13 mouse cellular contexts compared by ENCODE assay signal in genomic region chr17:48999463-49000227, GRCm38 (mm10).
A peak's percentile ranks its signal among the peaks of the same experiment; 100 is the strongest.
DNase-seq lines count a peak whose midpoint lies in the region; ATAC-seq and TF ChIP-seq lines count a peak whose summit lies in the region.
"Had no signal": no experiment of that assay in that cellular context is flagged by ENCODE, and none has a peak within 500 bp of the region (broad histone marks: within the 10 kb centered on the region; RNA-seq: fewer than 3 reads in every experiment).

No protein-coding gene starts in this region.

- no peak overlapping the region for H3K4me3 ChIP-seq in lung, embryonic 14.5 days (ENCODE audit: low read depth, low read length)
- H3K4me3 ChIP-seq in embryonic facial prominence, embryonic 14.5 days (ENCODE audit: low read depth, low read length): no peak overlapping the region
- no peak overlapping the region for H3K4me3 ChIP-seq in hindbrain, embryonic 12.5 days
- no peak overlapping the region for H3K4me3 ChIP-seq in neural tube, embryonic 12.5 days
- H3K4me3 ChIP-seq: heart, embryonic 13.5 days; myocyte had no signal

- 5% methylated on average over 11 of the region's 11 CpGs for WGBS in lung, embryonic 14.5 days
- WGBS in embryonic facial prominence, embryonic 14.5 days: 8% methylated on average over 11 of the region's 11 CpGs
- 4% methylated on average over 11 of the region's 11 CpGs for WGBS in hindbrain, embryonic 12.5 days
- WGBS in neural tube, embryonic 12.5 days: 2% methylated on average over 11 of the region's 11 CpGs

- H3K27ac ChIP-seq in lung, embryonic 14.5 days (ENCODE audit: low read depth): no peak overlapping the region
- no peak overlapping the region for H3K27ac ChIP-seq in embryonic facial prominence, embryonic 14.5 days (replicated peaks; ENCODE audit: low read depth, low read length)
- no peak overlapping the region for H3K27ac ChIP-seq in hindbrain, embryonic 12.5 days
- no peak overlapping the region for H3K27ac ChIP-seq in neural tube, embryonic 12.5 days
- H3K27ac ChIP-seq: heart, embryonic 13.5 days had no signal

- TF ChIP-seq CTCF in lung, embryonic 14.5 days (IDR thresholded peaks at IDR 0.05; ENCODE audit: low read depth): no peak

- DNase-seq in lung, embryonic 14.5 days: peak; percentile 19
- no peak for DNase-seq in lung, postnatal 36 days
- no peak for DNase-seq in embryonic facial prominence, embryonic 14.5 days (ENCODE audit: low spot score)
- no peak for DNase-seq in thymus, postnatal 36 days
- no peak for DNase-seq in liver
- DNase-seq: kidney, adult 9 months; liver, postnatal 0 days; right cerebral cortex, postnatal 14 days had no signal

- H3K27me3 ChIP-seq in lung, embryonic 14.5 days (ENCODE audit: insufficient read depth, low read length): no peaks in the 10 kb centered on the region
- no peaks in the 10 kb centered on the region for H3K27me3 ChIP-seq in embryonic facial prominence, embryonic 14.5 days (replicated peaks; ENCODE audit: control insufficient read depth, insufficient read depth, low read length)
- peaks cover 10% of the 10 kb centered on the region; the same call in 1 of the 2 replicates for H3K27me3 ChIP-seq in hindbrain, embryonic 12.5 days
- no peaks in the 10 kb centered on the region for H3K27me3 ChIP-seq in neural tube, embryonic 12.5 days (replicated peaks)

- peak; percentile 76; the same call in 1 of the 2 replicates for ATAC-seq in lung, embryonic 14.5 days (ENCODE audit: insufficient read depth)
- 0 out of 2 replicates have a peak, but pooled peaks have one; percentile 47 for ATAC-seq in embryonic facial prominence, embryonic 14.5 days (ENCODE audit: low read depth)
- peak; percentile 83 for ATAC-seq in hindbrain, embryonic 12.5 days (ENCODE audit: low FRiP score)
- ATAC-seq in neural tube, embryonic 12.5 days (ENCODE audit: low FRiP score, low read depth): peak; percentile 87
- ATAC-seq: activated CD4-positive, CD25-positive, alpha-beta regulatory T cell, adult 4 months; liver, postnatal 0 days had no signal

- no peaks in the 10 kb centered on the region for H3K4me1 ChIP-seq in lung, embryonic 14.5 days (ENCODE audit: insufficient read depth)
- H3K4me1 ChIP-seq in embryonic facial prominence, embryonic 14.5 days (ENCODE audit: control insufficient read depth, insufficient read depth, low read length): 0 out of 2 replicates have a peak, but pooled peaks cover 3% of the 10 kb centered on the region
- peaks cover 9% of the 10 kb centered on the region; the same call in 1 of the 2 replicates for H3K4me1 ChIP-seq in hindbrain, embryonic 12.5 days
- H3K4me1 ChIP-seq in neural tube, embryonic 12.5 days: peaks cover 17% of the 10 kb centered on the region

- H3K36me3 ChIP-seq in lung, embryonic 14.5 days (ENCODE audit: insufficient read depth): no peaks in the 10 kb centered on the region
- H3K36me3 ChIP-seq in embryonic facial prominence, embryonic 14.5 days (ENCODE audit: control insufficient read depth, insufficient read depth, low read length): no peaks in the 10 kb centered on the region
- H3K36me3 ChIP-seq in hindbrain, embryonic 12.5 days: no peaks in the 10 kb centered on the region
- no peaks in the 10 kb centered on the region for H3K36me3 ChIP-seq in neural tube, embryonic 12.5 days
- H3K36me3 ChIP-seq: heart, embryonic 13.5 days had no signal

- H3K9ac ChIP-seq in lung, embryonic 14.5 days: no peak overlapping the region
- no peak overlapping the region; the same call in 1 of the 2 replicates for H3K9ac ChIP-seq in embryonic facial prominence, embryonic 14.5 days (ENCODE audit: low read depth, low read length)
- no peak overlapping the region for H3K9ac ChIP-seq in hindbrain, embryonic 12.5 days
- H3K9ac ChIP-seq in neural tube, embryonic 12.5 days: no peak overlapping the region
- H3K9ac ChIP-seq: heart, embryonic 13.5 days; liver, postnatal 0 days had no signal

- no peaks in the 10 kb centered on the region for H3K9me3 ChIP-seq in lung, embryonic 14.5 days (ENCODE audit: low read depth, low read length)
- no peaks in the 10 kb centered on the region for H3K9me3 ChIP-seq in embryonic facial prominence, embryonic 14.5 days (ENCODE audit: control insufficient read depth, low read length)
- no peaks in the 10 kb centered on the region for H3K9me3 ChIP-seq in hindbrain, embryonic 12.5 days (replicated peaks)
- H3K9me3 ChIP-seq in neural tube, embryonic 12.5 days: no peaks in the 10 kb centered on the region
- H3K9me3 ChIP-seq: heart, embryonic 13.5 days had no signal

- no peak overlapping the region for H3K4me2 ChIP-seq in lung, embryonic 14.5 days
- H3K4me2 ChIP-seq in embryonic facial prominence, embryonic 14.5 days (ENCODE audit: low read depth, low read length): no peak overlapping the region
- H3K4me2 ChIP-seq in hindbrain, embryonic 12.5 days (replicated peaks): peak overlapping the region; percentile 21
- H3K4me2 ChIP-seq in neural tube, embryonic 12.5 days (replicated peaks): peak overlapping the region; percentile 36; the same call in 1 of the 2 replicates
- H3K4me2 ChIP-seq: heart, embryonic 13.5 days had no signal

Comparison
In these comparisons a context has a peak if more than half of its experiments do, and no peak if none do; other contexts are left out.
1. H3K4me2 ChIP-seq: peak in hindbrain, embryonic 12.5 days (single experiment) and neural tube, embryonic 12.5 days (single experiment); none in lung, embryonic 14.5 days (single experiment) and embryonic facial prominence, embryonic 14.5 days (single experiment).
2. Peak in every context shown above with its lines, with median percentiles within 50 percentile points of each other: ATAC-seq.